Mouse (Mus musculus) embryonic facial prominence, embryonic 15.5 days (tissue): ENCODE measurements around the gene C2cd2l. TPM values are rescaled to one million over a fixed set of nuclear protein-coding genes. Genes with fewer than 3 reads are reported as not detected.
"Not testable (repeated sequence)": the region's sequence is repeated elsewhere in the genome, so short reads cannot be mapped to it uniquely, and the experiment has no call there.

Source experiments
- ATAC-seq: fragments of 200-750 bp; cut with Nextera tagmentation; 2 replicates; pipeline ENCODE4 v1.8.0; 2017; ENCODE audit warnings: low read depth, moderate TSS enrichment; ENCODE audit not compliant: insufficient number of reproducible peaks, low FRiP score, low TSS enrichment
- H3K27ac ChIP-seq: fragments of 300-500 bp; sonication (generic); replicated peaks from 2 replicates; pipeline ENCODE4 v1.5.1; 2015; ENCODE audit warnings: mild to moderate bottlenecking, inconsistent platforms
- H3K27me3 ChIP-seq: fragments of 300-500 bp; sonication (generic); 2 replicates; pipeline ENCODE4 v1.6.1; 2015; ENCODE audit warnings: inconsistent platforms
- H3K36me3 ChIP-seq: fragments of 300-500 bp; sonication (generic); 2 replicates; pipeline ENCODE4 v1.6.1; 2015; ENCODE audit warnings: mild to moderate bottlenecking, inconsistent platforms
- H3K4me1 ChIP-seq: fragments of 300-500 bp; sonication (generic); 2 replicates; pipeline ENCODE4 v1.6.1; 2015; ENCODE audit warnings: inconsistent platforms
- H3K4me2 ChIP-seq: fragments of 300-500 bp; sonication (generic); replicated peaks from 2 replicates; pipeline ENCODE4 v1.6.1; 2015; ENCODE audit warnings: mild to moderate bottlenecking, inconsistent platforms
- H3K4me3 ChIP-seq: fragments of 300-500 bp; sonication (generic); replicated peaks from 2 replicates; pipeline ENCODE4 v1.5.1; 2015; ENCODE audit warnings: mild to moderate bottlenecking, inconsistent platforms
- H3K9ac ChIP-seq: fragments of 300-500 bp; sonication (generic); 2 replicates; pipeline ENCODE4 v1.6.1; 2015; ENCODE audit warnings: inconsistent platforms
- H3K9me3 ChIP-seq: fragments of 300-500 bp; sonication (generic); replicated peaks from 2 replicates; pipeline ENCODE4 v1.6.1; 2016; ENCODE audit warnings: inconsistent platforms
- WGBS: fragments of 180-500 bp; shearing (Covaris S2); methylation state at CpG from one replicate; pipeline ENCODE4 v1.1.7; 2015; 5-methylcytosine and 5-hydroxymethylcytosine counted together
- polyA plus RNA-seq: library from polyadenylated mRNA; unstranded; fragments of >200 nt; fragmentation: Nextera tagmentation; extraction: Ambion mirVana; gene quantifications from 2 replicates; pipeline ENCODE4 v1.2.1, GENCODE M21; 2015

The C2cd2l gene
- polyA plus RNA-seq, 1 experiment from 2014 or later, result 9.1 TPM

DNA sequence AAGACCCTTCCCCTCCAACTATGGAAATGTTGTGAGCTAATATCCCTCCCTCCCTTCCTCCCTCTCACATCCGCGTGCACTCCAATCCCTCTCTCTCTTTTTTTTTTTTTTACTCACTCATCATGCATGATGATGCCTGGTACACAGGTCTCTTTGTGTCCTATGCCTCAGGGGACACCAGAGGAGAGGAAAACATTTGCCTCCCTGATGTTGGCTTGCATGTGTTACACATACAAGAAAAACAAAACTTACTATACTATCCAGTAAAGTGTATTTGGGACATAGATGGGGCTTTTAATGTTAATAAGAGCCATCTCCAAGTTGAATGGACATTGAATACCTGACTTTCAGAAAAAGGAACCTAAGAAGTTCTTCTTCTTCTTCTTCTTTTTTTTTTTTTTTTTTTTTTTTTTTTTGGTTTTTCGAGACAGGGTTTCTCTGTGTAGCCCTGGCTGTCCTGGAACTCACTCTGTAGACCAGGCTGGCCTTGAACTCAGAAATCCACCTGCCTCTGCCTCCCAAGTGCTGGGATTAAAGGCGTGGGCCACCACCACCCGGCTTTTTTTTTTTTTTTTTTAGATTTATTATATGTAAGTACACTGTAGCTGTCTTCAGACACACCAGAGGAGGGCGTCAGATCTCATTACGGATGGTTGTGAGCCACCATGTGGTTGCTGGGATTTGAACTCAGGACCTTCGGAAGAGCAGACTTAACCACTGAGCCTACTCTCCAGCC is 5.1 kb upstream of the C2cd2l start:
- H3K4me3 ChIP-seq, result 0 out of 2 replicates have a peak overlapping the region, but pooled peaks have one; percentile 80
- ATAC-seq, H3K27me3 ChIP-seq, H3K9me3 ChIP-seq, H3K36me3 ChIP-seq, H3K9ac ChIP-seq: not testable (repeated sequence)
- WGBS, result 62% methylated on average over 7 of the region's 8 CpGs
- peak overlapping the region; percentile 94 for H3K27ac ChIP-seq
- H3K4me1 ChIP-seq, result peaks cover 21% of the 10 kb centered on the region
- peak overlapping the region; percentile 73 for H3K4me2 ChIP-seq

DNA sequence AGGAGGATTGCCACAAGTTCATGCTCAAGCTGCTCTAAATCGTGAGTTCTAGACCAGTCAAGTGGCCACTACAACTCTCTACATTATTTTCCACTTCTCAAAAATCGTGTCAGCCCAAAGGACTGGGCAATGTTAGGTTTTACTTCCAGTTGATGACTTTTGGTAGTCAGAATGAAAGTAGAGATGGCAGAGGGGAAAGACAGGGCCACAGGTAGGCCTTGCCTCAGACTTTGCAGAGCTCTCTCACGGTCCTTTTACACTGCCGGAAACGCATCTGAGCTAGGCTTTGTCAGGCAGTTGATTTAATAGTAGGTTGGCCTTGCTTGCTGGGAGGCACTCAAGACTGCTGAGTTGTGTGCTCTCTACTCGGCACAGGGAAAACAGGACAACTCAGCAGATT is 4.1 kb upstream of the C2cd2l start:
- Histone ChIP-seq H3K4me2 (no peak overlapping the region), H3K4me1 (peaks cover 25% of the 10 kb centered on the region), H3K9ac (no peak overlapping the region), H3K27me3 (no peaks in the 10 kb centered on the region), H3K9me3 (no peaks in the 10 kb centered on the region), H3K4me3 (no peak overlapping the region), H3K27ac (no peak overlapping the region), H3K36me3 (peaks cover 5% of the 10 kb centered on the region)
- WGBS, result 81% methylated on average over 6 of the region's 6 CpGs
- no peak for ATAC-seq

DNA sequence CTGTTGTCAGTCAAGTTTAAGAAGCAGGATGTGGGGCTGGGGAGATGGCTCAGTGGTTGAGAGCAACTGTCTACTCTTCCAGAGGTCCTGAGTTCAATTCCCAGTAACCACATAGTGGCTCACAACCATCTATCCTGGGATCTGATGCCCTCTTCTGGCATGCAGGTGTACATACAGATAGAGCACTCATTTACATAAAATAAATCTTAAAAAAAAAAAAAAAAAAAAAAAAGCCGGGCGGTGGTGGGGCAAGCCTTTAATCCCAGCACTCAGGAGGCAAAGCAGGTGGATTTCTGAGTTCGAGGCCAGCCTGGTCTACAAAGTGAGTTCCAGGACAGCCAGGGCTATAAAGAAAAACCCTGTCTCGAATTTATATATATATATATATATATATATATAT is 3.6 kb upstream of the C2cd2l start:
- not testable (repeated sequence) for H3K4me2 ChIP-seq, ATAC-seq, H3K27ac ChIP-seq, H3K27me3 ChIP-seq, H3K4me3 ChIP-seq, H3K36me3 ChIP-seq, H3K9ac ChIP-seq, H3K9me3 ChIP-seq
- peaks cover 30% of the 10 kb centered on the region for H3K4me1 ChIP-seq
- WGBS, result 73% methylated on average over 2 of the region's 4 CpGs

DNA sequence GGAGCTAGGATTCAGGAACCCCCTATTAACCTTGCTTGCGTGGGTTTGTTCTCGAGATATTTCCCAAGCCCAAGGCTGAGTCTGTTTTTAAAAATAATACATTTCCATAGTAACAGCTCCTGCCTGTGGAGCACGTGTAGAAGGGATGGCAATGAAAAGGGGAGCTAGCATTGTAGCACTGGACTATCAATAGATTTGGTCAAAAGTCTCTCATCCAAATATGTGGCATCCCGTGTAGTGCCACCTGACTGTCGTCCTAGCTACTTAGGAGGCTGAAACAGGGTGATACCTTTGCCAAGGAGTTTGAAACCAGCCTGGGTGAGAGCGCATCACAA is 681 bp upstream of the C2cd2l start:
- Histone ChIP-seq H3K27me3 (no peaks in the 10 kb centered on the region), H3K36me3 (peaks cover 12% of the 10 kb centered on the region), H3K27ac (peak overlapping the region; percentile 76), H3K9ac (peak overlapping the region; percentile 39; the same call in 1 of the 2 replicates), H3K4me2 (peak overlapping the region; percentile 94), H3K9me3 (no peaks in the 10 kb centered on the region), H3K4me3 (peak overlapping the region; percentile 93), H3K4me1 (peaks cover 33% of the 10 kb centered on the region)
- 20% methylated on average over 6 of the region's 6 CpGs for WGBS
- ATAC-seq, result 0 out of 2 replicates have a peak, but pooled peaks have one; percentile 13

- H3K36me3 ChIP-seq, result peaks cover 26% of the 10 kb centered on the region
- H3K4me3 ChIP-seq, result peak overlapping the region; percentile 93
- H3K9me3 ChIP-seq, result no peaks in the 10 kb centered on the region
- peak overlapping the region; percentile 81 for H3K9ac ChIP-seq
- H3K4me1 ChIP-seq, result peaks cover 30% of the 10 kb centered on the region
- no peak for ATAC-seq
- WGBS, result 1% methylated on average over 37 of the region's 37 CpGs
- H3K4me2 ChIP-seq, result peak overlapping the region; percentile 94
- H3K27me3 ChIP-seq, result no peaks in the 10 kb centered on the region
- 0 out of 2 replicates have a peak overlapping the region, but pooled peaks have one; percentile 66 for H3K27ac ChIP-seq
These were observed 789 bp downstream of the C2cd2l start for GRCm38 (mm10) chr9:44319105-44319886.

- Histone ChIP-seq H3K4me3 (peak overlapping the region; percentile 93), H3K27me3 (no peaks in the 10 kb centered on the region), H3K36me3 (peaks cover 31% of the 10 kb centered on the region), H3K4me2 (peak overlapping the region; percentile 94), H3K4me1 (peaks cover 30% of the 10 kb centered on the region), H3K9ac (no peak overlapping the region), H3K9me3 (no peaks in the 10 kb centered on the region), H3K27ac (no peak overlapping the region)
- no peak for ATAC-seq
- 26% methylated on average over 3 of the region's 3 CpGs for WGBS
These were observed 1.3 kb downstream of the C2cd2l start for GRCm38 (mm10) chr9:44318826-44319095.

DNA sequence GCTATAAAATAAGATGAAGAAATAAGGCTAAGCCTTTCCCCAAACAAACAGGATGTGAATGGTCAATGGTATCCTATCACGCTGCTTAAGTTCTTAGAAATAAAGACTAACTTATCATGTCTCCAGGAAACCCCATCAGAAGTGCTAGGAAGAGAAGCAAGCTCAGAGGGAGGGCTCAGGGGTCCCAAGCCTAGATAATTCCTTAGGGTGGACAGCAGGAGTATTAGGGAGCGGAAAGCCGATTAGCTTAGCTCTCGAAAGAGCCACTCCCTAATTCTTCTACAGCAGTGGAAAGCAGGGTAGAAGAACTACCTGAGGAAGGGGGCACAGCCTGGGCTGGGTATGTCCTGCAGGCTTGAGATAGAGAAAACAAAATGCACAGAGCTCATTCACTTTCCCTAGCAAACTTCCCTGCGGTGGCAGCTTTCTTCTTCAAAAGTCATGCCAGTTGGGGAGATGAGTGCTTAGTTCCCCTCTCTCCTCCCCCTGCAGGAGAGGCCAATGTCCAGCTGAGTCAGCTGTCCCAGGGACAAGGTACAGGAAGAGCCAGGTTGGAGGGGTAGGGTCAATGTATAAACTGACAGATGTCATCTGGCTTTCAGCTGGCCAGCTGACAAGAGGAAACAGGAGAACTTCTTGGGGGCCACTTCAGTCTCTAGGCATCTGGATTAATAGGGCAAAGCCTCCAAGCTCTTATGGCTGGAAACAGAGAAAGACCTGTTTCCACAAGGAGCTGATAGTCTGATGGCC is 1.8 kb downstream of the C2cd2l start:
- peaks cover 30% of the 10 kb centered on the region for H3K4me1 ChIP-seq
- no peak for ATAC-seq
- H3K9ac ChIP-seq, result 0 out of 2 replicates have a peak overlapping the region, but pooled peaks have one; percentile 10
- H3K27ac ChIP-seq, result no peak overlapping the region
- 72% methylated on average over 5 of the region's 5 CpGs for WGBS
- H3K36me3 ChIP-seq, result peaks cover 36% of the 10 kb centered on the region
- no peaks in the 10 kb centered on the region for H3K9me3 ChIP-seq
- H3K27me3 ChIP-seq, result no peaks in the 10 kb centered on the region
- H3K4me2 ChIP-seq, result peak overlapping the region; percentile 94
- H3K4me3 ChIP-seq, result peak overlapping the region; percentile 93

DNA sequence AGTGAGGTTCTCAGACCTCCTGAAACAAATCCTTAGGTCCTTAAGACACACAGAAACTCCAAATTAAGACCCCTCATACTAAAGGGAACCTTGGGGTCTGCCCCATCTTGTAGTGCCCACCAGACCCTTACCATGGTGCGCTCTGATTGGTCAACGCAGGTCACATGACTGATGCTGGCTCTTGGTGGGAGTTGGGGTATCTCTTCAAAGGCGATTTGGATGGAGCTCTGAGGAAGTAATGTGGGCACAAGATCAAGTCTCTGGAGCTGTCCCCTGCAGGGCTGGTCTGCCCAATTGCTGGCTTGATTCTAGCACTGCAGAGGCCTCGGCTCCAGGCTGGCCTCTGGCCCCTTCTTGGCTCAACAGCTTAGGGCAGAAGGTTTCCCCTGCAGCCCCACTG is 2.6 kb downstream of the C2cd2l start:
- no peaks in the 10 kb centered on the region for H3K27me3 ChIP-seq
- no peak for ATAC-seq
- H3K27ac ChIP-seq, result no peak overlapping the region
- no peak overlapping the region for H3K4me2 ChIP-seq
- H3K4me3 ChIP-seq, result no peak overlapping the region
- 72% methylated on average over 4 of the region's 4 CpGs for WGBS
- H3K4me1 ChIP-seq, result peaks cover 30% of the 10 kb centered on the region
- H3K36me3 ChIP-seq, result peaks cover 43% of the 10 kb centered on the region
- no peaks in the 10 kb centered on the region for H3K9me3 ChIP-seq
- H3K9ac ChIP-seq, result no peak overlapping the region

DNA sequence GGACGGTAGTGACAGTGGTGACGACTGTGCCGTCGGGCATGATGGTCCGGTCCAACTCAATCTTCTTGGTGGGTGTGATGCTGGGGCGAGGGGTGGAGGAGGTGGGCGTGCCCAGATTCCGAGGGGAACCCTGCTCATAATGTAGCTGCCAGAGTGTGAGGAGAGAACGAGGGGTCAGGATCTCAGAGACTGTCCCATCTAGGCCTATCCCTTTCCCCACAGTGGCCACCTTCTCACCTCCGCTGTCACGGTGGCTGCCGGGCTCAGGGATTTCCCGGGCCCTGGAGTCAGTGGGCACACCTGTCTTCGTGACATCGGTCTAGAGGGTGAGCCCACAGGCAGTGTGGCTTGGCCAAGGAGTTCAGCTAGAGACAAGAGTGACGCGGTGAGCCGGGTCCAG is 5.2 kb downstream of the C2cd2l start:
- peaks cover 49% of the 10 kb centered on the region for H3K36me3 ChIP-seq
- no peak overlapping the region for H3K27ac ChIP-seq
- no peak overlapping the region for H3K4me2 ChIP-seq
- WGBS, result 93% methylated on average over 18 of the region's 18 CpGs
- no peak for ATAC-seq
- H3K9ac ChIP-seq, result no peak overlapping the region
- no peak overlapping the region for H3K4me3 ChIP-seq
- no peaks in the 10 kb centered on the region for H3K9me3 ChIP-seq
- no peaks in the 10 kb centered on the region for H3K27me3 ChIP-seq
- peaks cover 27% of the 10 kb centered on the region for H3K4me1 ChIP-seq

DNA sequence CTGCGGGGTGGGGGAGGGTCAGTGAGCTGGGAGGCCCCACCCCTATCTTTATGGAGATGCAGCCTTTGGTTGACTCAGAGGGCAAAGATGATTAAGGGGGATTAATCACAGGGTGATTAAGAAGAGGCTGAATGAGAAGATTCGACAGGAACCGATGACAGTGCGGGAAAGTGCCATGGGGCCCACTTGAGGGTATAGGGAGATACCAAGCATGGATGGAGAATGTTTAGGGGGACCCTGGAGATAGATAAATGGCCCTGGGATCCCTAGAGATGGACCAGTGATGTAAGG is 5.9 kb downstream of the C2cd2l start:
- Histone ChIP-seq H3K4me2 (no peak overlapping the region), H3K36me3 (peaks cover 49% of the 10 kb centered on the region), H3K9ac (no peak overlapping the region), H3K4me3 (no peak overlapping the region), H3K27ac (no peak overlapping the region), H3K27me3 (no peaks in the 10 kb centered on the region), H3K9me3 (no peaks in the 10 kb centered on the region), H3K4me1 (peaks cover 24% of the 10 kb centered on the region)
- 73% methylated on average over 4 of the region's 4 CpGs for WGBS
- ATAC-seq, result no peak

GRCm38 (mm10) chr9:44313476-44314256 is 6.4 kb downstream of the C2cd2l start:
- H3K9me3 ChIP-seq, result no peaks in the 10 kb centered on the region
- H3K4me3 ChIP-seq, result no peak overlapping the region
- H3K4me2 ChIP-seq, result no peak overlapping the region
- H3K9ac ChIP-seq, result no peak overlapping the region
- peaks cover 49% of the 10 kb centered on the region for H3K36me3 ChIP-seq
- H3K27ac ChIP-seq, result no peak overlapping the region
- WGBS, result 78% methylated on average over 19 of the region's 19 CpGs
- no peaks in the 10 kb centered on the region for H3K27me3 ChIP-seq
- H3K4me1 ChIP-seq, result peaks cover 18% of the 10 kb centered on the region
- no peak for ATAC-seq
